Mouse (Mus musculus): ENCODE results near the gene Sema6b.

- TF ChIP-seq POLR2A (IDR thresholded peaks at IDR 0.05; ENCODE audit: low read depth, low read length) (no peak), CTCF (IDR thresholded peaks at IDR 0.05; ENCODE audit: borderline replicate concordance, insufficient read depth, low read length) (no peak)
These were observed 31.7 kb downstream of the Sema6b start for GRCm38 (mm10) chr17:56108334-56109044.
